Mouse (Mus musculus): ENCODE measurements around the gene Zbtb43. TPM values are rescaled to one million over a fixed set of nuclear protein-coding genes. Genes with fewer than 3 reads are reported as not detected.

Zbtb43 gene
- polyA plus RNA-seq, 1 experiment from 2014 or later: 12.5 TPM

GRCm38 (mm10) chr2:33436035-33436580 is 32.3 kb downstream of the Zbtb43 start:
- no peaks in the 10 kb centered on the region for H3K27me3 ChIP-seq (ENCODE audit: insufficient read depth, poor library complexity, severe bottlenecking)
- H3K36me3 ChIP-seq: no peaks in the 10 kb centered on the region
- H3K4me1 ChIP-seq: peaks cover 61% of the 10 kb centered on the region
- DNase-seq (ENCODE audit: low spot score): no peak
- H3K4me3 ChIP-seq: peak overlapping the region; percentile 46
- 9% methylated on average over 16 of the region's 16 CpGs for WGBS
- peak overlapping the region; percentile 69 for H3K27ac ChIP-seq
- H3K9me3 ChIP-seq: no peaks in the 10 kb centered on the region

- Histone ChIP-seq H3K4me3 (no peak overlapping the region), H3K27ac (no peak overlapping the region), H3K4me1 (peaks cover 59% of the 10 kb centered on the region), H3K27me3 (ENCODE audit: insufficient read depth, poor library complexity, severe bottlenecking) (no peaks in the 10 kb centered on the region), H3K9me3 (no peaks in the 10 kb centered on the region), H3K36me3 (no peaks in the 10 kb centered on the region)
- DNase-seq (ENCODE audit: low spot score): no peak
- 55% methylated on average over 8 of the region's 8 CpGs for WGBS
Observed at GRCm38 (mm10) chr2:33435036-33435650, 33.2 kb downstream of the Zbtb43 start.

GRCm38 (mm10) chr2:33432877-33433276 is 35.5 kb downstream of the Zbtb43 start:
- peaks cover 46% of the 10 kb centered on the region for H3K4me1 ChIP-seq
- no peaks in the 10 kb centered on the region for H3K36me3 ChIP-seq
- DNase-seq (ENCODE audit: low spot score): no peak
- H3K4me3 ChIP-seq: no peak overlapping the region
- 55% methylated on average over 5 of the region's 5 CpGs for WGBS
- no peaks in the 10 kb centered on the region for H3K27me3 ChIP-seq (ENCODE audit: insufficient read depth, poor library complexity, severe bottlenecking)
- H3K9me3 ChIP-seq: no peaks in the 10 kb centered on the region
- no peak overlapping the region for H3K27ac ChIP-seq

- no peaks in the 10 kb centered on the region for H3K27me3 ChIP-seq (ENCODE audit: insufficient read depth, poor library complexity, severe bottlenecking)
- peak; percentile 85 for DNase-seq (ENCODE audit: low spot score)
- under 1% methylated on average over 83 of the region's 102 CpGs for WGBS
- peaks cover 35% of the 10 kb centered on the region for H3K4me1 ChIP-seq
- H3K36me3 ChIP-seq: peaks cover 9% of the 10 kb centered on the region; the same call in 1 of the 2 replicates
- H3K27ac ChIP-seq: peak within 1 kb of the TSS; percentile 96
- no peaks in the 10 kb centered on the region for H3K9me3 ChIP-seq
- peak within 1 kb of the TSS; percentile 100 for H3K4me3 ChIP-seq
Observed at GRCm38 (mm10) chr2:33430771-33431699, 37.3 kb downstream of the Zbtb43 start, which contains the start of gene Zbtb34. Gene Zbtb34, minus strand, starts transcription at chr2:33431324.

GRCm38 (mm10) chr2:33430081-33430770 is 38.1 kb downstream of the Zbtb43 start:
- H3K27me3 ChIP-seq (ENCODE audit: insufficient read depth, poor library complexity, severe bottlenecking): no peaks in the 10 kb centered on the region
- H3K27ac ChIP-seq: peak overlapping the region; percentile 96
- WGBS: 12% methylated on average over 13 of the region's 13 CpGs
- DNase-seq (ENCODE audit: low spot score): no peak
- no peaks in the 10 kb centered on the region for H3K9me3 ChIP-seq
- peaks cover 13% of the 10 kb centered on the region; the same call in 1 of the 2 replicates for H3K36me3 ChIP-seq
- peak overlapping the region; percentile 100 for H3K4me3 ChIP-seq
- peaks cover 28% of the 10 kb centered on the region for H3K4me1 ChIP-seq

- Histone ChIP-seq H3K27ac (peak overlapping the region; percentile 96), H3K36me3 (peaks cover 16% of the 10 kb centered on the region; the same call in 1 of the 2 replicates), H3K9me3 (no peaks in the 10 kb centered on the region), H3K4me1 (peaks cover 23% of the 10 kb centered on the region), H3K27me3 (ENCODE audit: insufficient read depth, poor library complexity, severe bottlenecking) (no peaks in the 10 kb centered on the region), H3K4me3 (peak overlapping the region; percentile 100)
- no peak for DNase-seq (ENCODE audit: low spot score)
- WGBS: 49% methylated on average over 6 of the region's 6 CpGs
Observed at GRCm38 (mm10) chr2:33429339-33429738, 39.0 kb downstream of the Zbtb43 start.

- no peak overlapping the region for H3K4me3 ChIP-seq
- H3K36me3 ChIP-seq: peaks cover 32% of the 10 kb centered on the region
Observed at GRCm38 (mm10) chr2:33426640-33427398, 41.5 kb downstream of the Zbtb43 start.

GRCm38 (mm10) chr2:33417454-33417853 is 50.9 kb downstream of the Zbtb43 start:
- Histone ChIP-seq H3K36me3 (peaks cover 27% of the 10 kb centered on the region), H3K27ac (no peak overlapping the region), H3K4me3 (no peak overlapping the region), H3K27me3 (ENCODE audit: insufficient read depth, poor library complexity, severe bottlenecking) (no peaks in the 10 kb centered on the region), H3K9me3 (no peaks in the 10 kb centered on the region), H3K4me1 (peaks cover 17% of the 10 kb centered on the region)
- WGBS: 45% methylated on average over 4 of the region's 4 CpGs
- no peak for DNase-seq (ENCODE audit: low spot score)

More at GRCm38 (mm10) chr2:33426640-33427398, 41.5 kb downstream of the Zbtb43 start:
- Histone ChIP-seq H3K4me1 (peaks cover 25% of the 10 kb centered on the region), H3K27ac (no peak overlapping the region), H3K27me3 (ENCODE audit: insufficient read depth, poor library complexity, severe bottlenecking) (no peaks in the 10 kb centered on the region), H3K9me3 (no peaks in the 10 kb centered on the region)
- 78% methylated on average over 10 of the region's 10 CpGs for WGBS
- DNase-seq (ENCODE audit: low spot score): no peak

GRCm38 (mm10) chr2:33414019-33414418 is 54.3 kb downstream of the Zbtb43 start:
- no peak overlapping the region for H3K27ac ChIP-seq
- 84% methylated on average over 13 of the region's 13 CpGs for WGBS
- no peak overlapping the region for H3K4me3 ChIP-seq
- H3K27me3 ChIP-seq (ENCODE audit: insufficient read depth, poor library complexity, severe bottlenecking): no peaks in the 10 kb centered on the region
- no peaks in the 10 kb centered on the region for H3K9me3 ChIP-seq
- DNase-seq (ENCODE audit: low spot score): no peak
- peaks cover 34% of the 10 kb centered on the region for H3K36me3 ChIP-seq
- peaks cover 20% of the 10 kb centered on the region for H3K4me1 ChIP-seq

GRCm38 (mm10) chr2:33412111-33412510 is 56.2 kb downstream of the Zbtb43 start:
- Histone ChIP-seq H3K9me3 (no peaks in the 10 kb centered on the region), H3K4me3 (no peak overlapping the region), H3K36me3 (peaks cover 38% of the 10 kb centered on the region), H3K4me1 (peaks cover 17% of the 10 kb centered on the region), H3K27ac (no peak overlapping the region), H3K27me3 (ENCODE audit: insufficient read depth, poor library complexity, severe bottlenecking) (no peaks in the 10 kb centered on the region)
- DNase-seq (ENCODE audit: low spot score): no peak
- WGBS: 85% methylated on average over 14 of the region's 14 CpGs

GRCm38 (mm10) chr2:33403511-33404003 is 64.8 kb downstream of the Zbtb43 start:
- DNase-seq (ENCODE audit: low spot score): peak; percentile 69
- H3K27me3 ChIP-seq (ENCODE audit: insufficient read depth, poor library complexity, severe bottlenecking): no peaks in the 10 kb centered on the region
- H3K4me3 ChIP-seq: no peak overlapping the region
- WGBS: 62% methylated on average over 4 of the region's 4 CpGs
- H3K4me1 ChIP-seq: peaks cover 12% of the 10 kb centered on the region; the same call in 1 of the 2 replicates
- H3K27ac ChIP-seq: no peak overlapping the region
- H3K9me3 ChIP-seq: no peaks in the 10 kb centered on the region
- H3K36me3 ChIP-seq: peaks cover 8% of the 10 kb centered on the region; the same call in 1 of the 2 replicates

- H3K9me3 ChIP-seq: no peaks in the 10 kb centered on the region
- peaks cover 4% of the 10 kb centered on the region; the same call in 1 of the 2 replicates for H3K36me3 ChIP-seq
- H3K27me3 ChIP-seq (ENCODE audit: insufficient read depth, poor library complexity, severe bottlenecking): no peaks in the 10 kb centered on the region
- no peak overlapping the region for H3K27ac ChIP-seq
- peaks cover 12% of the 10 kb centered on the region; the same call in 1 of the 2 replicates for H3K4me1 ChIP-seq
- H3K4me3 ChIP-seq: no peak overlapping the region
- no peak for DNase-seq (ENCODE audit: low spot score)
- WGBS: 55% methylated on average over 5 of the region's 5 CpGs
Observed at GRCm38 (mm10) chr2:33402638-33403037, 65.7 kb downstream of the Zbtb43 start.
